Mouse (Mus musculus) stomach, embryonic 14.5 days (tissue): ENCODE data around the gene Selenbp1. TPM values are rescaled to one million over a fixed set of nuclear protein-coding genes. Genes with fewer than 3 reads are reported as not detected.
"Not testable (repeated sequence)": the region's sequence is repeated elsewhere in the genome, so short reads cannot be mapped to it uniquely, and the experiment has no call there.

Experiments used
- ATAC-seq: fragments of 200-750 bp; cut with Nextera tagmentation; 2 replicates; pipeline ENCODE4 v1.8.0; 2017; ENCODE audit warnings: low read depth, moderate TSS enrichment; ENCODE audit not compliant: insufficient number of reproducible peaks, insufficient read depth, low FRiP score
- H3K27ac ChIP-seq: fragments of 300-500 bp; sonication (generic); 2 replicates; pipeline ENCODE4 v1.5.1; 2014; ENCODE audit warnings: mild to moderate bottlenecking, low read length, moderate library complexity, mixed read lengths
- H3K27me3 ChIP-seq: fragments of 300-500 bp; sonication (generic); 2 replicates; pipeline ENCODE4 v1.6.1; 2014; ENCODE audit warnings: low read length, control low read depth, mixed read lengths; ENCODE audit not compliant: control insufficient read depth, insufficient read depth
- H3K36me3 ChIP-seq: fragments of 300-500 bp; sonication (generic); 2 replicates; pipeline ENCODE4 v1.6.1; 2014; ENCODE audit warnings: mild to moderate bottlenecking, control low read depth, low read length, moderate library complexity, mixed read lengths; ENCODE audit not compliant: control insufficient read depth, insufficient read depth
- H3K4me1 ChIP-seq: fragments of 300-500 bp; sonication (generic); 2 replicates; pipeline ENCODE4 v1.6.1; 2014; ENCODE audit warnings: low read length, control low read depth, mixed read lengths; ENCODE audit not compliant: control insufficient read depth, insufficient read depth
- H3K4me2 ChIP-seq: fragments of 300-500 bp; sonication (generic); replicated peaks from 2 replicates; pipeline ENCODE4 v1.6.1; 2014; ENCODE audit warnings: low read depth, low read length, control low read depth
- H3K4me3 ChIP-seq: fragments of 300-500 bp; sonication (generic); 2 replicates; pipeline ENCODE4 v1.5.1; 2014; ENCODE audit warnings: low read depth, low read length, control low read depth
- H3K9ac ChIP-seq: fragments of 300-500 bp; sonication (generic); replicated peaks from 2 replicates; pipeline ENCODE4 v1.6.1; 2014; ENCODE audit warnings: low read depth, mild to moderate bottlenecking, control low read depth, low read length, moderate library complexity, mixed read lengths
- H3K9me3 ChIP-seq: fragments of 300-500 bp; sonication (generic); 2 replicates; pipeline ENCODE4 v1.6.1; 2016; ENCODE audit warnings: low read depth, low read length, control low read depth; ENCODE audit not compliant: control insufficient read depth
- whole genome bisulfite sequencing: fragments of 180-500 bp; shearing (Covaris S2); extraction: QIAGEN DNeasy Blood & Tissue Kit; methylation state at CpG from one replicate; pipeline ENCODE4 v1.1.7; 2014; 5-methylcytosine and 5-hydroxymethylcytosine counted together
- polyA plus RNA-seq: library from polyadenylated mRNA; unstranded; fragments of >200 nt; fragmentation: Nextera tagmentation; extraction: Ambion mirVana; gene quantifications from 2 replicates; pipeline ENCODE4 v1.2.1, GENCODE M21; 2014

Gene Selenbp1
- polyA plus RNA-seq, 1 experiment from 2014 or later: 86.2 TPM

DNA sequence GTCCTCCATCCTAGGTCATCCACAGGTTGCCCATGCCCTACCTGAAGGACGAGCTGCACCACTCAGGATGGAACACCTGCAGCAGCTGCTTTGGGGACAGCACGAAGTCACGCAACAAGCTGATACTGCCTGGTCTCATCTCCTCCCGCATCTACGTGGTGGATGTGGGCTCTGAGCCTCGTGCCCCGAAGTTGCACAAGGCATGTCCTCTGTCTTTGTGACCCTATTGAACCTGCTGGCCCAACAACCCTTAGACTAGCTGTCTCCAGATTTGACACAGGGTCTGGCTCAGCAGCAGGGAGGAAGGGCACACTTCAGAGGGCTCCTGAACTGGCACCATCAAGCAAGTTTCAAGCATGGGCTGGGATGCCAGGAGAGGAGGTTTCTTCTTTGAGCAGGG is 4.3 kb downstream of the Selenbp1 start:
- H3K9ac ChIP-seq, H3K4me2 ChIP-seq, H3K9me3 ChIP-seq, H3K4me3 ChIP-seq, H3K4me1 ChIP-seq, ATAC-seq, H3K27ac ChIP-seq, H3K36me3 ChIP-seq, H3K27me3 ChIP-seq: not testable (repeated sequence)
- WGBS: 90% methylated on average over 6 of the region's 7 CpGs

DNA sequence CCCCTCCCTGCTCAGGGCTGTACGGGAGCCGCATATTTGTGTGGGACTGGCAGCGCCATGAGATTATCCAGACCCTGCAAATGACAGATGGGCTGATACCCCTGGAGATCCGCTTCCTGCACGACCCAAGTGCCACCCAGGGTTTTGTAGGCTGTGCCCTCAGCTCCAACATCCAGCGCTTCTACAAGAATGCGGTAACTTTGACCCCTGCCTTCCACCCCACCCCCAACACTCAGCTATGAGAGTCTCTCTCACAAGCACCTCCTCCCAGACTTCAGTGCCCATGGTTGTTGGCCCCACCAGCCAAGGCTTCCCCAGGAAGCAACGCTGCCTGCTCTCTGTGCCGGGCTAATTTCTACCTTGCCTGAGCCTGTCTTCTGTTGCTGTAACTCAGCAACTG is 7.2 kb downstream of the Selenbp1 start:
- H3K4me1 ChIP-seq, H3K27me3 ChIP-seq, H3K27ac ChIP-seq, H3K4me3 ChIP-seq, H3K36me3 ChIP-seq, ATAC-seq, H3K9ac ChIP-seq, H3K9me3 ChIP-seq, H3K4me2 ChIP-seq: not testable (repeated sequence)
- WGBS: 49% methylated on average over 9 of the region's 9 CpGs

DNA sequence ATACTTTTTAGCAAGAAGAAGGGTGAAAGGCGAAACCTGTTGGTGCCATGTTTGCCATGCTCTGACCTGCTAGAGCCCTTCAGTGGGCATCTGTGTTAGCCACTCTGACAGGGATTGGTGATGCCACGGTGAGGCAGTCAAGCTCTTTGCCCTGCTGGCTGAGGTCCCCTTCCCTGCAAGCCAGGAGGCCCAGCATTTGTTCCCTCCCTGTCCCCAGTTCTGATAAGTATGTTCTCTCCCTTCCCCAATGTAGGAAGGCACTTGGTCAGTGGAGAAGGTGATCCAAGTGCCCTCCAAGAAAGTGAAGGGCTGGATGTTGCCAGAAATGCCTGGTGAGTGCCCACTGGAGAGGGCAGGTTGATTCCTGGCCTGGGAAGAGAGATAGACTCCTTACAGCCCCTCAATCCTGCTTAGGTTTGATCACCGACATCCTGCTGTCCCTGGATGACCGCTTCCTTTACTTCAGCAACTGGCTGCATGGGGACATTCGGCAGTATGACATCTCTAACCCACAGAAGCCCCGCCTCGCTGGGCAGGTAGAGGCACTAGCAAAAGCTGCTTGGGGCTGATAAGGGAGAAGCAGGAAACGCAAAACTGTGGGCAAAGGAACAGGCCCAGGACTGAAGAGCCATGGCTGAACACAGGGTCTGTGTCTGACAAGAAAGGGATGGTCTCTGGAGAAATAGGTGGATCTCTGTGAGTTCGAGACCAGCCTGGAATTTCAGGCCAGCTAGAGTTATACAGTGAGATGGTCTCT is 9.5 kb downstream of the Selenbp1 start:
- not testable (repeated sequence) for H3K27ac ChIP-seq, H3K4me1 ChIP-seq, H3K4me3 ChIP-seq, H3K4me2 ChIP-seq, H3K9ac ChIP-seq, H3K27me3 ChIP-seq, H3K36me3 ChIP-seq, H3K9me3 ChIP-seq
- WGBS: 82% methylated on average over 7 of the region's 9 CpGs
- peak; percentile 42; the same call in 1 of the 2 replicates for ATAC-seq

DNA sequence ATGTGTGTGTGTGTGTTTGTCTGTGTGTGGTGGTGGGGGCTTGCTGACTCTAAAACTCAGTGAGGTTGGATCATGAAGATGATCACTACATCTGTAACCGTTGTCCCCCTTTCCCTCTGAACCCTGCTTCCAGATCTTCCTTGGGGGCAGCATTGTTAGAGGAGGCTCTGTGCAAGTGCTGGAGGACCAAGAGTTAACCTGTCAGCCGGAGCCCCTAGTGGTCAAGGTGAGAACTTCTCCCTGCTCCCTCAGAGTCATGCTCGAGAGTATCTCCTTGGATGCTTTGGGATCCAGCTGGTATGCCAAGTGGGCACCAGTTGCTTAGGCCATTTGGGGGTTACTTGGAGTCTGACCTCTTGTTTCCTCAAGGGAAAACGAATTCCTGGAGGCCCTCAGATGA is 10.8 kb downstream of the Selenbp1 start:
- H3K4me3 ChIP-seq, H3K27me3 ChIP-seq, H3K9ac ChIP-seq, H3K9me3 ChIP-seq, H3K4me1 ChIP-seq, ATAC-seq, H3K4me2 ChIP-seq, H3K27ac ChIP-seq, H3K36me3 ChIP-seq: not testable (repeated sequence)
- 26% methylated on average over 3 of the region's 4 CpGs for WGBS

DNA sequence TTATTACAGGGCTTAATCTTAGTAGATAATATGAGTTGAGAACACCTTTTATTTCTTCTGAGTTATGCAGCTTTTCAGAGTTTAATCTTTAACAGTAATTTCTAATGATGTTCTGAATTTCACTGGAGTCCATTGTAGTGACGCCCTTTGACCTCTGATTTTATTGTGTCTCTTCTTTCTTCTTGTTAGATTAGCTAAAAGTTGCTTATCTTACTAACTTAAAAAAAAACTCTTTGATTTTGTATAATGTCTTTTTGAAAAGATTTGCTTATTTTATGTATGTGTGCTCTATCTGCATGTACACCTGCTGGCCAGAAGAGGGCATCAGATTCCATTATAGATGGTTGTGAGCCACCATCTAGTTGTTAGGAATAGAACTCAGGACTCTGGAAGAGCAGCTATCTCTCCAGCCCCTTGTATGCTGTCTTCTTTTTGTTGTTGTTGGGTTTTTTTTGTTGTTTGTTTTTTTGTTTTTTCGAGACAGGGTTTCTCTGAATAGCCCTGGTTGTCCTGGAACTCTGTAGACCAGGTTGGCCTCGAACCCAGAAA is 15.3 kb downstream of the Selenbp1 start:
- Histone ChIP-seq H3K9me3 (no peaks in the 10 kb centered on the region), H3K4me3 (no peak overlapping the region), H3K36me3 (no peaks in the 10 kb centered on the region), H3K4me2 (no peak overlapping the region), H3K4me1 (no peaks in the 10 kb centered on the region), H3K27me3 (no peaks in the 10 kb centered on the region), H3K27ac (no peak overlapping the region), H3K9ac (no peak overlapping the region)
- WGBS: 73% methylated on average over 3 of the region's 3 CpGs
- ATAC-seq: no peak

DNA sequence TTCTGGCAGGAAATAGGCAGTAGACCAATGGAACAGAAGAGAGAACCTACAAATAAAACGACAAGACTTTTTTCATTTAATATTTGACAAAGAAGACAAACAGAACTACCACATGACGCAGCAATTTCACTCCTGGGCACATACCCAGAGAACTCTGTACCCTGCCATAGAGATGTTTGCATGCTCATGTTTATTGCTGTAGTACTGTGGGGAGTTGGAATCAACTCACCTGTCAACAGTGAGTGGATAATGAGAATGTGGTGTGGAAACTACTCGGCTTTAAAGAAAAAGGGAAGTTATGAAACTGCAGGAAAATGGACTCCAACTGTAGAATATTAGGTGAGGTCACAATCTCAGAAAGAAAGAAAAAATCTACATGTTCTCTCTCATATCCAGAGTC is 16.8 kb downstream of the Selenbp1 start:
- no peak for ATAC-seq
- WGBS: 78% methylated on average over 3 of the region's 3 CpGs
- no peak overlapping the region for H3K9ac ChIP-seq
- no peak overlapping the region for H3K27ac ChIP-seq
- H3K4me3 ChIP-seq: no peak overlapping the region
- H3K4me2 ChIP-seq: no peak overlapping the region
- H3K9me3 ChIP-seq: no peaks in the 10 kb centered on the region
- no peaks in the 10 kb centered on the region for H3K27me3 ChIP-seq
- H3K36me3 ChIP-seq: no peaks in the 10 kb centered on the region
- H3K4me1 ChIP-seq: no peaks in the 10 kb centered on the region

DNA sequence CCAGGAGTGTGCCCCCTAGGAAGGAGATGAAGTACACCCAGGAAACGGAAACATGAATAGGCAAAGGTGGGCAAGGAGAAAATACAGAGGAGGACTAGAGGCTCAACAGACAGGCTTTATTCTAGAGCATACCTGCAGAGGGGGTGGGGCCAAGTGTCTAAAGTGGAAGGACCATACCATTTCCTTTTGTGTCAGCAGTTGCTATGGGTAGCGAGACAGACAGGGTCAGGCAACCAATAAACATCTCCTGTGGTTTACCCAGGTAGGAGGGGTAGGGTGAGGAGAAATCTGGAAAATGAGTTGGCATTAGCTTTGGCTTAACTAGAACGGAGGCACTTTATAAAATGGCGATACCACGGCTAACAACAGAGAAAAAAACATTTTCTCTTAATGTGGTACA is 19.9 kb downstream of the Selenbp1 start:
- H3K4me3 ChIP-seq: peak overlapping the region; percentile 60
- H3K36me3 ChIP-seq: peaks cover 20% of the 10 kb centered on the region
- no peaks in the 10 kb centered on the region for H3K27me3 ChIP-seq
- ATAC-seq: peak; percentile 29; the same call in 1 of the 2 replicates
- no peaks in the 10 kb centered on the region for H3K9me3 ChIP-seq
- H3K9ac ChIP-seq: no peak overlapping the region
- H3K4me1 ChIP-seq: peaks cover 6% of the 10 kb centered on the region; the same call in 1 of the 2 replicates
- H3K27ac ChIP-seq: peak overlapping the region; percentile 86; the same call in 1 of the 2 replicates
- peak overlapping the region; percentile 48 for H3K4me2 ChIP-seq
- 46% methylated on average over 5 of the region's 5 CpGs for WGBS

DNA sequence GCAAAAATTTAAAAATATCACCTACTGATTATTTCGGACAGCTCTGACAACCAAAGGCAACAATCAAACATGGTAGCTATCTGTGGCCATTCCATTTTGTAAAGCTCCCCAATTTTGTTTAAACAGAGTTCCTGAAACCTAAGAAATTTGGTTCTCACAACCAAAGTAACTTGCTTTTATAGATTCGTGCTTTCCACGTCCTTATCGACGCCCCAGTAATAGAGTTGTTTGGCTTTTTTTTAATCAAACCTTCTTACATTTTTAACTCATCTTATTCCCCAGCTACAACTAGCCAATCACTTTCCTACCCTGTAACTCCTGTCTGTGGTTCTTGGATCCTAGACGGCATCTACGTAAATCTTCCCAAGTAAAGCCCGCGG is 20.5 kb downstream of the Selenbp1 start:
- Histone ChIP-seq H3K9me3 (no peaks in the 10 kb centered on the region), H3K4me1 (peaks cover 6% of the 10 kb centered on the region; the same call in 1 of the 2 replicates), H3K27me3 (no peaks in the 10 kb centered on the region), H3K27ac (peak overlapping the region; percentile 86), H3K4me2 (peak overlapping the region; percentile 48), H3K9ac (peak overlapping the region; percentile 78), H3K4me3 (peak overlapping the region; percentile 60), H3K36me3 (peaks cover 26% of the 10 kb centered on the region)
- WGBS: 9% methylated on average over 9 of the region's 9 CpGs
- no peak; the same call in 1 of the 2 replicates for ATAC-seq
